Mouse (Mus musculus) liver, adult 2 months (tissue): ENCODE data around the gene Hnrnpul1. TPM values are rescaled to one million over a fixed set of nuclear protein-coding genes. Genes with fewer than 3 reads are reported as not detected.

Source experiments
- DNase-seq: peaks from one replicate; pipeline ENCODE4 v3.0.0-alpha.2; 2011; ENCODE audit warnings: low read depth, low spot score; ENCODE audit errors: extremely low read depth
- H3K27ac ChIP-seq: fragments of 200-500 bp; replicated peaks from 2 replicates; pipeline ENCODE4 v1.5.1; 2012; ENCODE audit warnings: low read depth, mild to moderate bottlenecking, control low read depth, inconsistent platforms, low read length; ENCODE audit not compliant: insufficient read depth
- H3K27me3 ChIP-seq: fragments of 200-500 bp; 2 replicates; pipeline ENCODE4 v1.6.1; 2012; ENCODE audit warnings: mild to moderate bottlenecking, moderate library complexity, low read length, inconsistent platforms; ENCODE audit not compliant: control insufficient read depth, insufficient read depth
- H3K36me3 ChIP-seq: fragments of 200-500 bp; 2 replicates; pipeline ENCODE4 v1.6.1; 2012; ENCODE audit warnings: low read length, inconsistent platforms; ENCODE audit not compliant: control insufficient read depth, insufficient read depth
- H3K4me1 ChIP-seq: fragments of 200-500 bp; 2 replicates; pipeline ENCODE4 v1.6.1; 2011; ENCODE audit warnings: low read length; ENCODE audit not compliant: control insufficient read depth, insufficient read depth
- H3K4me3 ChIP-seq: fragments of 200-500 bp; 2 replicates; pipeline ENCODE4 v1.5.1; 2011; ENCODE audit warnings: low read depth, mild to moderate bottlenecking, control low read depth, low read length, moderate library complexity; ENCODE audit not compliant: insufficient read depth
- H3K79me2 ChIP-seq: fragments of 200-500 bp; 2 replicates; pipeline ENCODE4 v1.6.1; 2012; ENCODE audit warnings: inconsistent platforms, mild to moderate bottlenecking, low read length, moderate library complexity; ENCODE audit not compliant: control insufficient read depth, insufficient read depth
- H3K9ac ChIP-seq: fragments of 200-500 bp; 2 replicates; pipeline ENCODE4 v1.6.1; 2012; ENCODE audit warnings: low read depth, mild to moderate bottlenecking, control low read depth, inconsistent platforms, low read length
- CTCF ChIP-seq: fragments of 200-500 bp; IDR thresholded peaks from 2 replicates; pipeline ENCODE4 v1.5.1; 2011; ENCODE audit warnings: low read depth, low read length, control low read depth
- POLR2A ChIP-seq: fragments of 200-500 bp; IDR thresholded peaks from 2 replicates; pipeline ENCODE4 v1.6.1; 2011; ENCODE audit warnings: low read length, control low read depth; ENCODE audit not compliant: insufficient read depth; ENCODE audit errors: extremely low read depth
- WGBS: fragments of 180-500 bp; shearing (Covaris S2); methylation state at CpG from one replicate; pipeline ENCODE4 v1.1.7; 2018; 5-methylcytosine and 5-hydroxymethylcytosine counted together
- polyA plus RNA-seq: library from polyadenylated mRNA; depleted of rRNA; stranded (reverse); fragments of >200 nt; gene quantifications from 2 replicates; pipeline ENCODE4 v1.2.3, GENCODE M21; 2012
- total RNA-seq: library from RNA; depleted of rRNA; stranded (reverse); fragments of >200 nt; gene quantifications from 2 replicates; pipeline ENCODE4 v1.2.3, GENCODE M21; 2014

Gene Hnrnpul1
- total and polyA plus RNA-seq, 2 experiments = 21.7 to 30.0 TPM

DNA sequence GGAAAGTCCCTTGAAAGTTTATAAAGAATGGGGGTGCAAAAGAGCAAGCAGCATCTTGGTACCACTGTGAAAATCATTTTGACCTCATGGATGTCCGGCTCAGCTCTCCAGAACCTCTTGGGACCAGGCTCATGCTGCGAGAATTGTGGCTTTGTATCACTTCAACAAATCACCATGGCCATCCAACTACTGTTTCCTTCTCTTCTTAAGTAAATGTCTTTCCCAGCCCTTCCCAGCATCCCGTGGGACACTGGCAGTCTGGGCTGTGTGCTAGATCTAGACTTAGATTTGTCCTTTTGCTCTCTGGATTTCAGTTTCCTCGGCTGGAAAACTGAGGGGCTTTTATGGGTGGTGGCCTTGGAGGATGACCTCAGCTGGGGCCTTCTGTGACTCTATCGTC is 13.7 kb upstream of the Hnrnpul1 start:
- no peak overlapping the region for H3K9ac ChIP-seq
- no peaks in the 10 kb centered on the region for H3K27me3 ChIP-seq
- H3K4me3 ChIP-seq = no peak overlapping the region
- no peaks in the 10 kb centered on the region for H3K36me3 ChIP-seq
- no peak for TF ChIP-seq POLR2A
- TF ChIP-seq CTCF = no peak
- 92% methylated on average over 5 of the region's 5 CpGs for WGBS
- H3K79me2 ChIP-seq = no peaks in the 10 kb centered on the region
- DNase-seq = no peak
- no peak overlapping the region for H3K27ac ChIP-seq
- H3K4me1 ChIP-seq = peaks cover 2% of the 10 kb centered on the region; the same call in 1 of the 2 replicates

DNA sequence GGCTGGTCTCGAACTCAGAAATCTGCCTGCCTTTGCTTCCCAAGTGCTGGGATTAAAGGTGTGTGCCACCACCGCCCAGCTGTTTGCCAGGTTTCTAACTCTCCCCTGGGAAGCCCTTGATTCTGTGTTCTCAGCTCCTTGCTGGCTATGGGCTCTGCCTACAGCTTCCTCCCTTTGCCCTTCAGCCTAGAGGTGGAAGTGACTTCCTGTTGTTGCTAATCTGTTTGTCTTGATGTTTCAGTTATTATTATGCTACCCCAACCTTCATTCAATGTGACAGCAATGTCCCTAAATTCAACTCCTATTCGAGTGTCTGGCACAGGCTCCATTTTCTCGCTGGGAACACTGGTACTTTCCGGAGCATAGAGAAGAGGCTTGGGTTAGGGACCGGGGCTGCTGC is 11.6 kb upstream of the Hnrnpul1 start:
- H3K4me1 ChIP-seq = peaks cover 2% of the 10 kb centered on the region; the same call in 1 of the 2 replicates
- DNase-seq = no peak
- H3K27me3 ChIP-seq = no peaks in the 10 kb centered on the region
- WGBS = 76% methylated on average over 6 of the region's 6 CpGs
- no peaks in the 10 kb centered on the region for H3K79me2 ChIP-seq
- no peak overlapping the region for H3K4me3 ChIP-seq
- no peaks in the 10 kb centered on the region for H3K36me3 ChIP-seq
- H3K27ac ChIP-seq = no peak overlapping the region; the same call in 1 of the 2 replicates
- TF ChIP-seq POLR2A (no peak), CTCF (no peak)
- no peak overlapping the region for H3K9ac ChIP-seq

DNA sequence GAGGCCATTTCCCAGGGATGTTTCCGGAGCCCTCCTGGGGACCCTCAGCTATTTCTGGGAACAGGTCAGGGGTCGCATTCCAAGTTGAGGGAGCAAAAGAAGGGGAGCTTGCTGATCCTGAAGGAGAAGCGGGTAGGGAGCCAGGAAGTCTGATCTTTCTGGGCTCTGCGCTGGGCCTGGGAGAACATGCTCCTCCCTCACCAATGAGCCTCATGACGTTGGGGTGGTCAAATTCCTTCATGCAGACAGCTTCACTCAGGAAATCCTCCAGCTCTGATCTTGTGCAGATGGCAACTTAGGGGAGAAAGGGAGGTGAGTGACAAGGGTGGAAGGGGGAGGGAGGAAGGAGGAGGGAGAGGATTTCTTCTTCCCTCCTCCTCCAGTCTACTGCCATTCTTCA is 9.7 kb upstream of the Hnrnpul1 start:
- 69% methylated on average over 5 of the region's 5 CpGs for WGBS
- no peak for TF ChIP-seq POLR2A
- no peak for TF ChIP-seq CTCF
- H3K27ac ChIP-seq = peak overlapping the region; percentile 37
- no peaks in the 10 kb centered on the region for H3K36me3 ChIP-seq
- H3K27me3 ChIP-seq = no peaks in the 10 kb centered on the region
- H3K79me2 ChIP-seq = no peaks in the 10 kb centered on the region
- no peak overlapping the region for H3K4me3 ChIP-seq
- peaks cover 2% of the 10 kb centered on the region; the same call in 1 of the 2 replicates for H3K4me1 ChIP-seq
- DNase-seq = peak; percentile 25
- H3K9ac ChIP-seq = no peak overlapping the region

DNA sequence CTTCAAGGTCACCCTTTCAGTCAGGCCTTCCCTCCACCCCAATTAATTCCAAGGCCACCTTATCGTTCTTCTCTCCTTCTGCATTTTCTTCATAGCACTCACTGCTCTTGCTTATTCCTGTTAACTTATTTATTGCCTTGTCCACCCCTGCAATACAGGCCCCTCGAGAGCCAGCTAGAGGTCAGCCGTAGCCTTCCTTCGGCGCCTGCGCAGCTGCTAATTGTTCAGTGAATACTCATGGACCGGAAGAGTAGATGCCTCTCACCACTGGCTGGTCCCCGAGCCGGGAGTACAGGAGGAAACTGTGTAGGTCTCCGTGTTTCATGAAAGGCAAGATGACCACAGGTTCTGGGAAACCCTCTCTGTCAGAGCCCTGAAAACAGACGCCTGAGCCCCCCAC is 9.1 kb upstream of the Hnrnpul1 start:
- TF ChIP-seq POLR2A (no peak), CTCF (no peak)
- 75% methylated on average over 11 of the region's 11 CpGs for WGBS
- Histone ChIP-seq H3K79me2 (no peaks in the 10 kb centered on the region), H3K36me3 (no peaks in the 10 kb centered on the region), H3K9ac (no peak overlapping the region), H3K4me3 (no peak overlapping the region), H3K4me1 (peaks cover 2% of the 10 kb centered on the region; the same call in 1 of the 2 replicates), H3K27me3 (no peaks in the 10 kb centered on the region), H3K27ac (peak overlapping the region; percentile 37; the same call in 1 of the 2 replicates)
- no peak for DNase-seq

DNA sequence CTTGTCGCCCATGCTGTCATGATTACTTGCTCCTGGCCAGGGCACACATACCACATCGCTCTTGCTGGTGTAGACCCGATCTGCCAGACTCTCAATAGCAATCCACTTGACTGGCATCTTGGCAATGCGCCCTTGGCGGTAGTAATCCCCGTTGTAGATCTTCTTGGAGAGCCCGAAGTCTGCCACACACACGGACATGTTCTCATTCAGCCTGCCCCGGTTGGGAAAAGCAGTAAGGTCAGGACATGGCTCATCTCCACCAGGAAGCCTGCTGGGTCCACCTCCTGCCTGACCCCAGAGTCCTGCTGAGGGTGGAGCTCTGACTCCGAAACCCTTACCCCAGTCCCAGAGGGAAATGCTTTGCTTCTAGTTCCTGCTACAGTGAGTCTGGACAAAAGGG is 6.8 kb upstream of the Hnrnpul1 start:
- no peak overlapping the region for H3K4me3 ChIP-seq
- peaks cover 2% of the 10 kb centered on the region; the same call in 1 of the 2 replicates for H3K4me1 ChIP-seq
- no peak for DNase-seq
- no peak for TF ChIP-seq POLR2A
- TF ChIP-seq CTCF = no peak
- no peak overlapping the region for H3K27ac ChIP-seq
- no peak overlapping the region for H3K9ac ChIP-seq
- WGBS = 76% methylated on average over 10 of the region's 10 CpGs
- H3K36me3 ChIP-seq = no peaks in the 10 kb centered on the region
- H3K27me3 ChIP-seq = no peaks in the 10 kb centered on the region
- no peaks in the 10 kb centered on the region for H3K79me2 ChIP-seq

DNA sequence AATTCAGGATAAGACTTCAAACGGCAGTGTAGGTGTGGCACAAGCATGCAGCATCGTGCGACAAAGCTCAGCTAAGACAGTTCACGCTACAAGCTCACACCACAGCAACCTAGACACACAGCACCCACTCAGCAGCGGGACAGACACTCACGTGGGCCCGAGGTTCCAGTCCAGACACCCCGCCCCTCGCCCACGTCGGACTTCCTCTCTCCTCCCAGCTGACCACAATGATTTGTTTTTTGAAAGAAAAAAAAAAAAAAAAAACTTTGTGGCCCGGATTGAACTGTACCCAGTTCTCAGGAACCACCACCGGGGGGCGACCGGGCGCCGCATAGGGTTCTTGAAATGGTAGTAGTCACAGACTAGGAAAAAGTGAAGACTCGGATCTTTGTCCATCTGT is 1.5 kb upstream of the Hnrnpul1 start:
- Histone ChIP-seq H3K4me3 (peak overlapping the region; percentile 47), H3K27ac (peak overlapping the region; percentile 71), H3K9ac (peak overlapping the region; percentile 2), H3K4me1 (peaks cover 10% of the 10 kb centered on the region), H3K36me3 (peaks cover 3% of the 10 kb centered on the region), H3K79me2 (peaks cover 19% of the 10 kb centered on the region), H3K27me3 (no peaks in the 10 kb centered on the region)
- DNase-seq = peak; percentile 81
- TF ChIP-seq POLR2A (peak; percentile 52; the same call in 1 of the 2 replicates), CTCF (peak; percentile 77)
- under 1% methylated on average over 18 of the region's 18 CpGs for WGBS
